Mouse (Mus musculus) forebrain, embryonic 13.5 days (tissue): ENCODE results near the gene Dcpp1. TPM values are rescaled to one million over a fixed set of nuclear protein-coding genes. Genes with fewer than 3 reads are reported as not detected.

ENCODE experiments used
- polyA plus RNA-seq: library from polyadenylated mRNA; unstranded; fragments of >200 nt; fragmentation: Nextera tagmentation; extraction: Ambion mirVana; gene quantifications from 2 replicates; pipeline ENCODE4 v1.2.1, GENCODE M21; 2015

Gene Dcpp1
- polyA plus RNA-seq, 1 experiment from 2014 or later: not detected

Other genes starting within 250 kb of the Dcpp1 start
- 0.81 and 0.87 TPM in 2 replicates for gene Mmp25, start 235.6 kb upstream of the Dcpp1 start, polyA plus RNA-seq
- gene Bicdl2, start 220.4 kb upstream of the Dcpp1 start, polyA plus RNA-seq: 0.14 and 0.35 TPM in 2 replicates
- 56.8 and 60.3 TPM in 2 replicates for gene Hcfc1r1, start 207.3 kb upstream of the Dcpp1 start, polyA plus RNA-seq
- gene Thoc6, start 207.0 kb upstream of the Dcpp1 start, polyA plus RNA-seq: 45.3 and 47.4 TPM in 2 replicates
- gene Tnfrsf12a, start 203.4 kb upstream of the Dcpp1 start, polyA plus RNA-seq: 3.8 and 5.5 TPM in 2 replicates
- gene Cldn6, start 201.6 kb upstream of the Dcpp1 start, polyA plus RNA-seq: 0.30 and 0.50 TPM in 2 replicates
- gene Cldn9, start 196.8 kb upstream of the Dcpp1 start, polyA plus RNA-seq: 2.0 and 3.3 TPM in 2 replicates
- gene 1520401A03Rik, start 158.1 kb upstream of the Dcpp1 start, polyA plus RNA-seq: not detected in 2 replicates
- gene Pkmyt1, start 154.5 kb upstream of the Dcpp1 start, polyA plus RNA-seq: 36.7 and 41.0 TPM in 2 replicates
- 29.8 and 32.7 TPM in 2 replicates for gene Paqr4, start 140.0 kb upstream of the Dcpp1 start, polyA plus RNA-seq
- gene Kremen2, start 135.0 kb upstream of the Dcpp1 start, polyA plus RNA-seq: 0.24 and 0.37 TPM in 2 replicates
- gene Flywch1, start 109.3 kb upstream of the Dcpp1 start, polyA plus RNA-seq: 165 and 176 TPM in 2 replicates
- 34.3 and 40.1 TPM in 2 replicates for gene Flywch2, start 94.8 kb upstream of the Dcpp1 start, polyA plus RNA-seq
- gene Srrm2, start 90.3 kb upstream of the Dcpp1 start, polyA plus RNA-seq: 605 and 611 TPM in 2 replicates
- gene Elob, start 51.7 kb upstream of the Dcpp1 start, polyA plus RNA-seq: 1,249 and 1,327 TPM in 2 replicates
- not detected in 2 replicates for gene Prss33, start 44.8 kb upstream of the Dcpp1 start, polyA plus RNA-seq
- not detected in 2 replicates for gene Prss32, start 37.0 kb upstream of the Dcpp1 start, polyA plus RNA-seq
- gene Prss41, start 36.7 kb upstream of the Dcpp1 start, polyA plus RNA-seq: 1.2 and 1.3 TPM in 2 replicates
- gene Prss21, start 12.8 kb upstream of the Dcpp1 start, polyA plus RNA-seq: not detected in 2 replicates
- not detected in 2 replicates for gene Dcpp2, start within 50 bp of the Dcpp1 start, polyA plus RNA-seq
- gene Dcpp3, start 36.6 kb downstream of the Dcpp1 start, polyA plus RNA-seq: not detected in 2 replicates
- gene Sbp, start 60.8 kb downstream of the Dcpp1 start, polyA plus RNA-seq: not detected in 2 replicates
- gene Sbpl, start 74.4 kb downstream of the Dcpp1 start, polyA plus RNA-seq: not detected in 2 replicates
- not detected in 2 replicates for gene Prss30, start 99.7 kb downstream of the Dcpp1 start, polyA plus RNA-seq
- gene Prss22, start 117.2 kb downstream of the Dcpp1 start, polyA plus RNA-seq: not detected in 2 replicates
- gene Prss27, start 157.3 kb downstream of the Dcpp1 start, polyA plus RNA-seq: 0.19 and 0.26 TPM in 2 replicates
- 85.4 and 88.6 TPM in 2 replicates for gene Kctd5, start 192.6 kb downstream of the Dcpp1 start, polyA plus RNA-seq